In genomic region chr1:155082965-155083268, GRCm38 (mm10) we compare ENCODE assay signal across 8 mouse cellular contexts. TPM values are rescaled to one million over a fixed set of nuclear protein-coding genes. Genes with fewer than 3 reads are reported as not detected.
DNase-seq lines count a peak whose midpoint lies in the region; ATAC-seq lines count a peak whose summit lies in the region.

No protein-coding gene starts in this region.

- H3K4me1 ChIP-seq in limb, embryonic 11.5 days (ENCODE audit: control insufficient read depth, insufficient read depth, low read length): peaks cover 36% of the 10 kb centered on the region

- H3K9me3 ChIP-seq in limb, embryonic 11.5 days (ENCODE audit: control insufficient read depth, low read length): no peaks in the 10 kb centered on the region

- DNase-seq in adrenal gland, postnatal 14 days: peak; percentile 65
- DNase-seq in adrenal gland, adult (ENCODE audit: inconsistent age in 2 of 2, low spot score in 1 of 2): no peak
- DNase-seq in right cerebral cortex, postnatal 10 days (ENCODE audit: low spot score in 2 of 2): peak; percentile 76 to 81
- no peak for DNase-seq in right cerebral cortex, postnatal 14 days
- DNase-seq in forelimb bud, embryonic 11.5 days (ENCODE audit: low read depth, low spot score): peak; percentile 73
- peak; percentile 87 for DNase-seq in limb, embryonic 11.5 days (ENCODE audit: low spot score)
- peak; percentile 85 for DNase-seq in neural tube, embryonic 10.5 days (ENCODE audit: extremely low spot score, low spot score)
- no peak for DNase-seq in frontal cortex, adult 2 months (ENCODE audit: extremely low spot score in 1 of 2, low spot score in 1 of 2)

- H3K27me3 ChIP-seq in limb, embryonic 11.5 days (ENCODE audit: control insufficient read depth, insufficient read depth, low read length): no peaks in the 10 kb centered on the region

- peak overlapping the region; percentile 98 for H3K27ac ChIP-seq in limb, embryonic 11.5 days (replicated peaks; ENCODE audit: low read depth, low read length)

- H3K36me3 ChIP-seq in limb, embryonic 11.5 days (ENCODE audit: control insufficient read depth, insufficient read depth, low read length): no peaks in the 10 kb centered on the region

- H3K4me3 ChIP-seq in limb, embryonic 11.5 days (ENCODE audit: low read depth, low read length): peak overlapping the region; percentile 37

- H3K4me2 ChIP-seq in limb, embryonic 11.5 days (ENCODE audit: low read depth, severe bottlenecking): peak overlapping the region; percentile 75

- WGBS in limb, embryonic 11.5 days: 0% methylated on average over 17 of the region's 18 CpGs

- H3K9ac ChIP-seq in limb, embryonic 11.5 days (ENCODE audit: low read length): peak overlapping the region; percentile 88

- peak; percentile 41 for ATAC-seq in limb, embryonic 11.5 days (ENCODE audit: insufficient number of reproducible peaks, low FRiP score, low TSS enrichment, low read depth)

RNA-seq across cellular contexts. Expression of gene Ier5, which starts 16.5 kb away (rescaled TPM):
- total RNA-seq in adrenal gland, postnatal 14 days (2021): 11.1 and 12.9 TPM in 2 replicates
- polyA plus RNA-seq in limb, embryonic 11.5 days (2014; fragmentation: Nextera tagmentation; extraction: Ambion mirVana): 12.4 and 15.0 TPM in 2 replicates
- 33.2 and 37.6 TPM in 2 replicates for polyA plus RNA-seq in frontal cortex, adult 2 months (2012; rRNA removed)

Comparison
In these comparisons a context has a peak if more than half of its experiments do, and no peak if none do; other contexts are left out.
1. DNase-seq: peak in adrenal gland, postnatal 14 days (single experiment), right cerebral cortex, postnatal 10 days (2 of 2), forelimb bud, embryonic 11.5 days (single experiment), limb, embryonic 11.5 days (single experiment) and neural tube, embryonic 10.5 days (single experiment); none in adrenal gland, adult (0 of 2), right cerebral cortex, postnatal 14 days (single experiment) and frontal cortex, adult 2 months (0 of 2).